In the genomic region with DNA sequence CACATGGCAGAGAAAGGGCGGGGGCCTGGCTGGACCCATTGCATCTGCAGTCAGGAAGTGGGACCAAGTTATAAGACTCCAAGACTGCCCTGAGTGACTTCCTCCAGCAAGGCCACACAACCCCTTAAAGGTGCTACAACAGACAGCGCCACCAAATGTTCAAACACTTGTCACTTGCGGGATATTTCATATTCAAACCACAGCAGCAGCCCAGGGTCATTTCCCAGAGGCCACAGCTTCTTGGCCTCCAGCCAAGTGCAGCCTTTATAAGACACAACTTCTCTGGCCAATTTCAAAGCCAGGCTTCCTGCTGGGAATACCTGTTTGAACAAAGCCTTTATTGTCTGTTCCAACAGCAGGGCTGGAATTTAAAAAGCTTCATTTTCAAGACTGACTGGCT, we compare ENCODE assay signal across 8 mouse cellular contexts.
DNase-seq lines count a peak whose midpoint lies in the region; ATAC-seq lines count a peak whose summit lies in the region.
"Had no signal": no experiment of that assay in that cellular context is flagged by ENCODE, and none has a peak within 500 bp of the region (broad histone marks: within the 10 kb centered on the region; RNA-seq: fewer than 3 reads in every experiment).

No protein-coding gene starts in this region.

- 39% methylated on average over 3 of the region's 3 CpGs for WGBS in limb, embryonic 12.5 days

- no peaks in the 10 kb centered on the region for H3K9me3 ChIP-seq in limb, embryonic 12.5 days

- H3K36me3 ChIP-seq in limb, embryonic 12.5 days = no peaks in the 10 kb centered on the region

- H3K4me1 ChIP-seq in limb, embryonic 12.5 days (replicated peaks) = peaks cover 55% of the 10 kb centered on the region

- peak; percentile 15 to 28 for DNase-seq in layer of hippocampus, postnatal 10 days (ENCODE audit: low spot score in 2 of 2)
- DNase-seq in layer of hippocampus, postnatal 36 days = no peak
- DNase-seq in adrenal gland, adult (ENCODE audit: inconsistent age in 2 of 2, low spot score in 1 of 2) = peak; percentile 44 to 79
- no peak for DNase-seq in T-cell, adult 2 months (ENCODE audit: low spot score)
- no peak for DNase-seq in natural killer cell, adult 2 months (ENCODE audit: low spot score in 2 of 2)

- no peak overlapping the region for H3K9ac ChIP-seq in limb, embryonic 12.5 days (replicated peaks)

- H3K27ac ChIP-seq in limb, embryonic 12.5 days = no peak overlapping the region

- no peaks in the 10 kb centered on the region for H3K27me3 ChIP-seq in limb, embryonic 12.5 days

- no peak overlapping the region for H3K4me2 ChIP-seq in limb, embryonic 12.5 days

- H3K4me3 ChIP-seq in limb, embryonic 12.5 days (replicated peaks) = no peak overlapping the region
- H3K4me3 ChIP-seq: myocyte had no signal

- peak; percentile 69 for ATAC-seq in common myeloid progenitor, adult 5-6 weeks (replicated peaks; ENCODE audit: low read depth, poor library complexity, severe bottlenecking)
- ATAC-seq in limb, embryonic 12.5 days (ENCODE audit: insufficient number of reproducible peaks, insufficient read depth, low FRiP score, low TSS enrichment, low read depth) = peak; percentile 32; the same call in 1 of the 2 replicates

Comparison
In these comparisons a context has a peak if more than half of its experiments do, and no peak if none do; other contexts are left out.
1. DNase-seq: peak in layer of hippocampus, postnatal 10 days (2 of 2) and adrenal gland, adult (2 of 2); none in layer of hippocampus, postnatal 36 days (0 of 2), T-cell, adult 2 months (single experiment) and natural killer cell, adult 2 months (0 of 2).